8 mouse cellular contexts compared by ENCODE assay signal in genomic region chr5:114607651-114608050, GRCm38 (mm10). TPM values are rescaled to one million over a fixed set of nuclear protein-coding genes. Genes with fewer than 3 reads are reported as not detected.
DNase-seq lines count a peak whose midpoint lies in the region; ATAC-seq lines count a peak whose summit lies in the region.

No protein-coding gene starts in this region.

- peak; percentile 80 to 94 for DNase-seq in adrenal gland, adult (ENCODE audit: inconsistent age in 2 of 2, low spot score in 1 of 2)
- DNase-seq in adrenal gland, postnatal 4 days (ENCODE audit: low spot score in 2 of 2), result no peak
- DNase-seq in adrenal gland, adult 8-10 months, result peak; percentile 75
- peak; percentile 81 to 83 for DNase-seq in left cerebral cortex, postnatal 10 days (ENCODE audit: extremely low spot score in 1 of 2, low spot score in 2 of 2)
- peak; percentile 68 for DNase-seq in ovary, postnatal 14 days (ENCODE audit: low spot score)
- DNase-seq in spleen, postnatal 10 days (ENCODE audit: low spot score in 2 of 2), result no peak

- H3K36me3 ChIP-seq in forebrain, embryonic 16.5 days (ENCODE audit: control insufficient read depth, insufficient read depth), result no peaks in the 10 kb centered on the region
- H3K36me3 ChIP-seq in hindbrain, embryonic 15.5 days, result no peaks in the 10 kb centered on the region

- ATAC-seq in forebrain, embryonic 16.5 days, result peak; percentile 41
- ATAC-seq in hindbrain, embryonic 15.5 days (ENCODE audit: low FRiP score, low read depth), result 0 out of 2 replicates have a peak, but pooled peaks have one; percentile 7

- H3K4me2 ChIP-seq in forebrain, embryonic 16.5 days (ENCODE audit: low read length), result peak overlapping the region; percentile 16; the same call in 1 of the 2 replicates
- H3K4me2 ChIP-seq in hindbrain, embryonic 15.5 days, result no peak overlapping the region

- intact Hi-C loops in left cerebral cortex, postnatal 10 days (cut with DNase I), result loop anchor here (5.0 kb wide), 1 partner anchor 145 kb away; no protein-coding TSS in a partner anchor

- 0 out of 2 replicates have a peak overlapping the region, but pooled peaks have one; percentile 18 for H3K27ac ChIP-seq in forebrain, embryonic 16.5 days (ENCODE audit: low read length)
- peak overlapping the region; percentile 72 for H3K27ac ChIP-seq in hindbrain, embryonic 15.5 days (replicated peaks)

- 15% methylated on average over 8 of the region's 8 CpGs for WGBS in forebrain, embryonic 16.5 days
- 42% methylated on average over 8 of the region's 8 CpGs for WGBS in hindbrain, embryonic 15.5 days

- H3K4me1 ChIP-seq in forebrain, embryonic 16.5 days (replicated peaks; ENCODE audit: control insufficient read depth, insufficient read depth, low read length), result peaks cover 54% of the 10 kb centered on the region
- H3K4me1 ChIP-seq in hindbrain, embryonic 15.5 days (replicated peaks), result peaks cover 59% of the 10 kb centered on the region

- no peak overlapping the region for H3K4me3 ChIP-seq in forebrain, embryonic 16.5 days (replicated peaks; ENCODE audit: low read length)
- H3K4me3 ChIP-seq in hindbrain, embryonic 15.5 days, result no peak overlapping the region

- H3K9me3 ChIP-seq in forebrain, embryonic 16.5 days (ENCODE audit: control insufficient read depth, low read length), result no peaks in the 10 kb centered on the region
- H3K9me3 ChIP-seq in hindbrain, embryonic 15.5 days, result no peaks in the 10 kb centered on the region

- H3K9ac ChIP-seq in forebrain, embryonic 16.5 days (replicated peaks; ENCODE audit: low read depth, low read length), result no peak overlapping the region
- H3K9ac ChIP-seq in hindbrain, embryonic 15.5 days, result no peak overlapping the region

- peaks cover 22% of the 10 kb centered on the region for H3K27me3 ChIP-seq in forebrain, embryonic 16.5 days (replicated peaks; ENCODE audit: control insufficient read depth, insufficient read depth, low read length)
- no peaks in the 10 kb centered on the region for H3K27me3 ChIP-seq in hindbrain, embryonic 15.5 days

RNA-seq across cellular contexts. Expression of gene Fam222a, which starts 39.8 kb away (rescaled TPM):
- total RNA-seq in adrenal gland, postnatal 4 days (2021), result 10 to 100 TPM; 33.7 to 33.9 TPM
- 10 to 100 TPM; 28.1 to 47.2 (median 33.7) TPM for total RNA-seq in adrenal gland, adult 8-10 months (2022)
- 4.3 and 4.4 TPM in 2 replicates for polyA plus RNA-seq in forebrain, embryonic 16.5 days (2015; fragmentation: Nextera tagmentation; extraction: Ambion mirVana)
- 6.6 and 8.3 TPM in 2 replicates for polyA plus RNA-seq in hindbrain, embryonic 15.5 days (2015; fragmentation: Nextera tagmentation; extraction: Ambion mirVana)
- 1 to 10 TPM; 6.4 to 7.4 TPM for total RNA-seq in left cerebral cortex, postnatal 10 days (2021)

RNA-seq across cellular contexts. Expression of gene Trpv4, which starts 50.6 kb away (rescaled TPM):
- total RNA-seq in adrenal gland, postnatal 4 days (2021), result 1 to 10 TPM; 2.4 to 8.0 TPM
- 1 to 10 TPM; 1.3 to 3.4 (median 2.4) TPM for total RNA-seq in adrenal gland, adult 8-10 months (2022)
- 0.75 and 1.2 TPM in 2 replicates for polyA plus RNA-seq in forebrain, embryonic 16.5 days (2015; fragmentation: Nextera tagmentation; extraction: Ambion mirVana)
- polyA plus RNA-seq in hindbrain, embryonic 15.5 days (2015; fragmentation: Nextera tagmentation; extraction: Ambion mirVana), result 1.6 and 1.9 TPM in 2 replicates
- total RNA-seq in left cerebral cortex, postnatal 10 days (2021), result under 1 TPM; 0.64 to 0.79 TPM

Comparison
In these comparisons a context has a peak if more than half of its experiments do, and no peak if none do; other contexts are left out.
1. DNase-seq: peak in adrenal gland, adult (2 of 2), adrenal gland, adult 8-10 months (single experiment), left cerebral cortex, postnatal 10 days (2 of 2) and ovary, postnatal 14 days (single experiment); none in adrenal gland, postnatal 4 days (0 of 2) and spleen, postnatal 10 days (0 of 2).